Mouse (Mus musculus) MN1 (cell line): Measurements from ENCODE around the gene Haus5.

Source experiments
- DNase-seq: peaks from one replicate; pipeline ENCODE4 v3.0.0-alpha.2; 2016; ENCODE audit warnings: low spot score

Haus5 gene

GRCm38 (mm10) chr7:30664529-30665200 lies at the start of gene Haus5:
TSS of gene Haus5 (minus strand) at chr7:30664994.
- peak; percentile 92 for DNase-seq

GRCm38 (mm10) chr7:30711942-30712341 lies 47.1 kb upstream of the Haus5 start, which contains the start of gene Atp4a:
TSS of gene Atp4a (plus strand) at chr7:30712209.
- DNase-seq: no peak

- DNase-seq: no peak
Measured at GRCm38 (mm10) chr7:30707441-30707840, 42.6 kb upstream of the Haus5 start.

GRCm38 (mm10) chr7:30706214-30706882 lies 41.6 kb upstream of the Haus5 start:
- no peak for DNase-seq

- DNase-seq: peak; percentile 14
Measured at GRCm38 (mm10) chr7:30698589-30698988, 33.8 kb upstream of the Haus5 start, which contains the start of gene 2200002J24Rik. TSS of gene 2200002J24Rik (plus strand) at chr7:30698926.

- DNase-seq: no peak
Measured at GRCm38 (mm10) chr7:30698101-30698500, 33.3 kb upstream of the Haus5 start.

- no peak for DNase-seq
Measured at GRCm38 (mm10) chr7:30688325-30688724, 23.5 kb upstream of the Haus5 start.

- DNase-seq: no peak
Measured at GRCm38 (mm10) chr7:30683425-30683824, 18.6 kb upstream of the Haus5 start.

- DNase-seq: no peak
Measured at GRCm38 (mm10) chr7:30681897-30682296, 17.1 kb upstream of the Haus5 start.

- DNase-seq: peak; percentile 79
Measured at GRCm38 (mm10) chr7:30678263-30678975, 13.6 kb upstream of the Haus5 start.

- no peak for DNase-seq
Measured at GRCm38 (mm10) chr7:30671480-30671879, 6.7 kb upstream of the Haus5 start, which contains the start of gene Pmis2. TSS of gene Pmis2 (minus strand) at chr7:30671605.

GRCm38 (mm10) chr7:30669229-30669628 lies 4.4 kb upstream of the Haus5 start:
- DNase-seq: peak; percentile 25

GRCm38 (mm10) chr7:30665321-30665720 lies 527 bp upstream of the Haus5 start:
- peak; percentile 27 for DNase-seq

- DNase-seq: peak; percentile 97
Measured at GRCm38 (mm10) chr7:30649591-30650540, 14.9 kb downstream of the Haus5 start, which contains the start of gene Rbm42. TSS of gene Rbm42 (minus strand) at chr7:30650317.

GRCm38 (mm10) chr7:30639083-30639482 lies 25.7 kb downstream of the Haus5 start:
- no peak for DNase-seq

GRCm38 (mm10) chr7:30636395-30636794 lies 28.4 kb downstream of the Haus5 start:
- DNase-seq: no peak

- no peak for DNase-seq
Measured at GRCm38 (mm10) chr7:30635752-30636151, 29.0 kb downstream of the Haus5 start, which contains the start of gene Etv2. TSS of gene Etv2 (minus strand) at chr7:30635852.

- DNase-seq: no peak
Measured at GRCm38 (mm10) chr7:30634621-30635020, 30.2 kb downstream of the Haus5 start.

- no peak for DNase-seq
Measured at GRCm38 (mm10) chr7:30633762-30634412, 30.9 kb downstream of the Haus5 start.

- no peak for DNase-seq
Measured at GRCm38 (mm10) chr7:30629013-30629412, 35.8 kb downstream of the Haus5 start.

GRCm38 (mm10) chr7:30626647-30627046 lies 38.1 kb downstream of the Haus5 start:
- no peak for DNase-seq
